Mouse (Mus musculus) granulocyte monocyte progenitor cell, adult 5-6 weeks (primary cell): Measurements from ENCODE around the gene Prdx1. TPM values are rescaled to one million over a fixed set of nuclear protein-coding genes. Genes with fewer than 3 reads are reported as not detected.
"Not testable (repeated sequence)": the region's sequence is repeated elsewhere in the genome, so short reads cannot be mapped to it uniquely, and the experiment has no call there.

Experiments used
- ATAC-seq: replicated peaks from 2 replicates; pipeline ENCODE4 v1.8.0; 2016; ENCODE audit warnings: mild to moderate bottlenecking, moderate TSS enrichment, inconsistent platforms; ENCODE audit not compliant: poor library complexity, severe bottlenecking
- total RNA-seq, 2 experiments: library from RNA; stranded (forward) in 1 of 2; stranded (reverse) in 1 of 2; fragments of 200-712, 200-1000 nt in 1 of 2; fragments of >200 nt in 1 of 2; fragmentation: Nextera tagmentation in 1 of 2; gene quantifications; 2 replicates each; pipeline ENCODE4 v1.2.3; 2014 to 2017

The Prdx1 gene
- 255 and 303 TPM in 2 replicates for total RNA-seq (2014; fragmentation: Nextera tagmentation)
- total RNA-seq (2017): 264 and 283 TPM in 2 replicates

DNA sequence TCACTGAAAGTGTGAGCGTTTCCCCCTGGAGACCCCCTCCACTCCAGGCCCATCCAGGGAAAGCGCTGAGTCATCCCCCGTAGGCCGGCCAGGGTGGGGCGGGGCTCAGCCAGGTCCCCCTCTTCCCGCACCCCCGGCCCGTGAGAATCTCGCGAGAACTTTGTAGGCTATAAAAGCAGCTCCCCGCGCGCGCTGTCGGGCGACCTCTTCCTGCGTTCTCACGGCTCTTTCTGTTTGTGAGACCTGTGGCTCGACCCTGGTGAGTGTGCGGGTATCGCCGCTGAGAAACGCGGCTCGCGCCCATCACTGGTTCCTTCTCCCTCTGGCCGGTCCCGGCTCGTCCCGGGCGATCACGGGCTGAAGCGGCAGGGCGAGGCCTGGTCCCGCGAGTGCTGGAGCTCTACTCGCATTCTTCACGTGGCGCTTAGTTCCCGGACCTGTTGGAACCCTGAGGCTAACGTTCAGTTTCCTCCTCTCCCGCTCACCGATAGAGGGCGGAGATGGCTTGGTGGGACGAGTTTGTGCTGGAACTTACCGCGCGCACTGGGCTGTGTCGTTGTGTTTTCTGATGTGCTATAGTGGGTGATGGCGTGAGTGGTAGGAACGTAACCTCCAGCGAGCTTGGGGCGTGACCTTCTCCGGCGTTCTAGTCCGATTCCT lies at the start of gene Prdx1:
TSS of gene Prdx1 (plus strand) at position 143 of the 660 bp plus-strand sequence.
- ATAC-seq: peak; percentile 92

DNA sequence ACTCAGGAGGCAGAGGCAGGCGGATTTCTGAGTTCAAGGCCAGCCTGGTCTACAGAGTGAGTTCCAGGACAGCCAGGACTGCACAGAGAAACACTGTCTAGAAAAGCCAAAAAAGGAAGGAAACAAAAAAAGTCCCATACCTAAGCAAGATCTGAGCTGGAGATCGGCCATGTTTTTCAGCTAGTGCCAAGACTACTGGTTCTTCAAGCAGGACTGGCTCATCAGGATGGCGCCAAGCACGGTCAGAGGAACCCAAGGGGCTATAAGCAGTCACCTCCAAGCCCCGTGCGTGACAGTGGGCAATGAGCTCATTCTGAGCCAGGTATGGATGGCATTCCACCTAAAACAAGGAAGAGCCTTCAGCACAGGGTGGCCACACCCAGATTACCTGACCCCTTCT lies 46.5 kb upstream of the Prdx1 start:
- ATAC-seq: no peak

DNA sequence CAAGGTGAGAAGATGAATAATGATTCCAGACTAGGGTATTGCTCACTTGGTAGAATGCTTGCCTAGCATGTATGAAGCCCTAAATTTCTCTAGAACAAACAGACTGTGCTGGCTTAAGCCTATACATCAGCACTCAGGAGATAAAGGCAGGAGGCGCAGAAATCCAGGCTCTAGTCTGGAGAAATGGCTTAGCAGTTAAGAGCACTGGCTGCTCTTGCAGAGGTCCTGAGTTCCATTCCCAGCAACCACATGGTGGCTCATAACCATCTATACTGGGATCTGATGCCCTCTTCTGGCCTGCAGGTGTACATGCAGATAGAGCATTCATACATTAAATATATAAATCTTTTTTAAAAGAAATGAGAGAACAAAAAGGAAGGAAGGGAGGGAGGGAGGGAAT lies 43.3 kb upstream of the Prdx1 start:
- ATAC-seq: no peak

DNA sequence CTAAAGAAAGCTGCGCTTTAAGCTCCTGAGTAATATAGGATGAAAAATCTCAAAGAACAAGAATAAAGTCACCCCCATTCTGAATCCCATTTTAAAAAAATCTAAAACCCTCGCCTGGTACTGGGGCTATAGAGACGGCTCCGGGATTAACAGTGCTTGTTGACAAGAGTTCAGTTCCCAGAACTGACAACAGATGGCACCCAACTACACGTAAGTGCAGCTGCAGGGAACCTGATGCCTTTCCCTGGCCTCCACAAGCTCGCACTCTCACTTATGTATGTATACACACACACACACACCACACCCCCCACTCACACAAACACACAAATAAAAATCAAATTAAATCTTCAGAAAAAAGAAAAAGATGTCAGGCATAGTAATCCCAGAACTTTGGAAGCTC lies 41.0 kb upstream of the Prdx1 start:
- peak; percentile 35; the same call in 1 of the 2 replicates for ATAC-seq

DNA sequence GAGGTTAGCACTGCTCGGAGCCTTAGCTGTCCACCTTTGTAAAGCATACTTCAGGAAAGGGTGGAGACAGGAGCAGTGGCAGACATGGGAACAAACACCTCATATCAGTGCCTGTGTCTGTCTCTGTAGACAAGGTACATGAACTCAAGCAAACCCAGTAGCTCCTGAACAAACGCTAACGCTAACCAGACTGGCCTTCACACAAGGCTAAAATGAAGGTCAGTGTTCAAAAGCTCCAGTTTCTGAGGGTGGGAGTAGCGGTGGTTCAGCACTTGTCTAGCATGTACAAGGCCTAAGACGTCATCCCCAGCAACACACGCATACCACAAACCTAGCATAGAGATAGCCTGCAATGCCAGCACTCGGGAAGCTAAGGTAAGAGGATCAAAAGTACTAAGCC lies 39.7 kb upstream of the Prdx1 start:
- ATAC-seq: no peak

DNA sequence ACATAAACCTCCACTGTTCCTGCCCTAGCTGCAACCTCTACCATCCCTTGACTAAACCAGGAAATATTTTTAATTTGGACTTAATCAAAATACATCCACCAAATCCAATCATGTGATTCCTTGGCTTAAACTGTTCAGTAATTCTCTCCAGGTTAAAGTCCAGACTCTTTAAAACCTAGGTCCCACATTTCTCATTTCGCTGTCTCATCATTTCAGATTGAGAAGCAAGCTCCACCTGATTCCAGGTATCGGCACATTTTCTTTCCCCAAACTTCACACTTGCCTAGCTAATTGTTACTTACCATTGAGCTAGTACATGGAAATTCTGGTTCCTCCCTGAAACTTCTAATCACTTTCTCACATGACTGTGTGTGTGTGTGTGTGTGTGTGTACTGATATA lies 35.9 kb upstream of the Prdx1 start:
- ATAC-seq: no peak

DNA sequence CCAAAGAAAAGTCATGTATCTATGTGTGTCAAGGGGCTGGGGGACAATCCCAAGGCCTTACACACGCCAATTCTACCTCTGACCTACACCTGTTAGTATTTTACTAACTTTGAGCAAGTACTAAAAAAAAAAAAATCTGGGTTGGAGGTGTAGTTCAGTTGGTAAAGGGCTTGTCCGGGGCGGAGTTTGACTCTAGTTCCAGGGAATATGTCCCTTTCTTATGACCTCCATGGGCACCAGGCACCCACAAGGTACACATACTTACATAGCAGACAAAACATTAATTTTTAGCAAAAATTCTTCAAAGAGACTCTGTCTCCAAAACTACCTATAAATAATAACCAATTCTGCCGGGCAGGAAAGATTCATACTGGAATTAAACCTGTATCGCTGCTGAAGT lies 35.0 kb upstream of the Prdx1 start:
- ATAC-seq: no peak

DNA sequence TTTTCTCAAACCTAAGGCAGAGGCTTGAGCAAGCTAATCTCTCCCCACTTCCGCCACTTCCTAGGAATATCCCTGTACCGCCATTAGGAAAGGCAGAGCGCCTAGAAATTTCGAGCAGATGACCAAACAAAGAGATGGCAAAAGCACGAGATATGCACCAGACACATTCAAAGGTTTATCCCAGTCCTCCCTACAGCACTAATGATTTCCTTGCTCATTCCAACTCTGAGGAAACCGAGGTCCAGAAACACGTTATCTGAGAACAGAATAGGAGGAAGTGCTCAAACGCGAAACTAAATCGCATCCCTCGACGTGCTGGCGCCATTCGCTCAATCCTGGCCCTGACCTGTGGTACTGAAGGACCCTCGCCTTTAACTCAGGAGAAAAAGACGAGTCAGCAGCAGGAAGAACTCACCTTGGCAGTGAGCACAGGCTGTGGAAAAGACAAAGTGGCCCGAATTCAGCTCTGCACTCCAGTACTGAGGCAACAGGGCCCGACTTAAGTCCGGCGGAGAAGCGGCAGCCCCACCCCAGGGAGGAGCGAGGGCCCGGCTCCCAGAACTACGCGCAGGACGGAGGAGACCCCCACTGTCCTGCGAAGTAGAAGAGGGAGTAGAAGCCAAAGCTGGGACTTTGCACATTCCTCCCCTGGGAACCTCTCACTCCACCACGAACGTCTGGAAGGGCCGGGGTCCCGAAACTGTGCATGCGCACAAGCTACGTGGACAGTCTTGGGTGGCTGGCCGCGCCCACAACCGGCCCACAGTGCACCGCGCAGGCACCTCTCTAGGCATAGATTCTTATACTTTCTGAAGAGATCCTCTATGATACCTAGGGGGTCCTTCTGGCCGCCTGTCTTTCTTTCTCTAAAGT lies 34.2 kb upstream of the Prdx1 start, which contains the start of gene Akr1a1:
TSS of gene Akr1a1 (minus strand) at position 757 of the 873 bp plus-strand sequence.
- peak; percentile 89 for ATAC-seq

DNA sequence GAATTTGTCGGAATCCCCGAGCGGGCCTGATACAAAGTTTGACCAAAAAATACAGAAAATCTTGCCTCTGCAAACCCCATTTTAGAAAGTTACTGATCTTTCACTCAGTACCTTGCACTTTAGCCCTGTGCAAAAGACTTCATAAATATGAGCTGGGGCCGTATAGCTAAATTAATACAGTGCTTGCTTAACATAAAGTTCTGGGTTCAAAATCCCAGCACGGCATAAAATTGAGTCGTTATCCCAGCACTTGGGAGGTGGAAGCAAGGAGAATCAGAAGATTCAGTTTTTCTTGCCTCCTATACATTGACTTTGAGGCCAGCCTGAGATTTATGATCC lies 33.6 kb upstream of the Prdx1 start:
- no peak; the same call in 1 of the 2 replicates for ATAC-seq

DNA sequence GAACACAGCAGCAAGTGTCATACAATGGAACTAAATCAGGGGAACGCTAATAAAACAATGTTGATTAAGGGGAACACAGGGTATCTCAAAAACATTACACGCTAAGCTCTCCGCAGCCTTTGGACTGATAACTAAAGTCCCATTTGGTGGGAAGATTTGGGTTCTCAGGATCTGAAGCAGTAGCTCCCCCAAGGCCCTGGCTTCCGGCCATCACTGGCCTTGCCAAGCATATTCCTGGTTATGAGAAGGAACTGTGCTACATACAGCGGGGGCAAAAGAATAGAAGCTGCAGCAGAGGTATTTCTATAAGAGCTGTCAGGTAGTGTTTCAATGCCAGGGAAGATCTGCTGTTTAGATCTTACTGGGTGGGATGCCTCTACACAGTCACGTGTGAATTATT lies 32.1 kb upstream of the Prdx1 start:
- ATAC-seq: no peak

DNA sequence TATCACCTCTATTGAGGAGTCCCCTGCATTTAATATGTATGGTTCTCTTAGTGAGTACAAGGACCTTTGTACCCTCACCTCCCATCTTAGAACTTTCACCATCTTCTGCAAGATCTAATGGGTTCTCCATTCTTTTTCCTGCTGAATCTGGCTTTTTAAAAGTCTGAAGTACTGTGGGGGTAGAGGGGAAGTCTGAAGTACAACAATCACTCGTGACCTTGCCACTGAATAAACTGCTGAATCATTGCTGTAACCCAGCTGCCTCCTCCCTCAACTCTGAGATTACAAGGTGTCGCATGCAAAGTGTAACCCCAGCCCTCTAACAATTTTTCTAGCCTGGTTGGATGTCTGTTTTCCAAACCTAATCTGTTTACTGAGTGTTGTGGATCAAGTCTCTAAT lies 30.2 kb upstream of the Prdx1 start:
- ATAC-seq: peak; percentile 44

DNA sequence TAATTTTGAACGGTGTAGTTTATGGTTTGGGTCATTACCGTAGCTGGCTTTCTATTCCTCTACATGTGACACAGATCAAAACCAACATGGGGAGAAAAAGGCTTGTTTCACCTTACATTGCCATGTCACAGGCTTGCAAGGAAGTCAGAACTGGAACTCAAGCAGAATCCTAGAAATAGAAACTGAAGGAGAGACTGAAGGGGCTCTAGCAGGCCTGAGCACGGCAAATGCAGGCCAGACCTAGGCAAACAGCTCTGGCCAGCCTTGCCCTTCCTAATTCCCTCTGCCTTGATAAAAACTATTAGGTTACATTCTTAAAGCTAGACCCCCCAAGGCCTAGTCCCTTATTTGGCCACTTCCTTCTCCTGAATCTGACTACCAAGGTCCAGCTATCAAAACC lies 29.7 kb upstream of the Prdx1 start:
- no peak for ATAC-seq

DNA sequence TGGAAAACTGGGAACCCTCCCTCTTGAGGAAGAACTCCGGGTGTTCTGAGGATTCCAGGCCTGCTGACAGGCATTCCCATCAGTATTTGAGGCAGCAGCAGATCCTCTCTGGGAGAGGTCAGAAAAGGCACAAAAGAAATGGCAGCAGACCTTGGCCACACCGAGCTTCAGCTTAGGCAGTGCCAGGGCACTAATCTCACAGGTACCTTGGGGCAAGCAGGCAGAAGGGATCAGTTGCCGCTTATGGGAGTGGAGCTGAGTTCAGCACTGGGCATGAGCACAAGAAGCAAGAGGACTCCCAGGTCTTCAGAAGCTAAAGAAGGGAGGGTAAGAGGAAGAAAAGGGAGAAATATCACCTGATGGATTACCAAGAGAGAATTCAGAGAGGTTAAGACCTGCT lies 27.4 kb upstream of the Prdx1 start:
- no peak for ATAC-seq

DNA sequence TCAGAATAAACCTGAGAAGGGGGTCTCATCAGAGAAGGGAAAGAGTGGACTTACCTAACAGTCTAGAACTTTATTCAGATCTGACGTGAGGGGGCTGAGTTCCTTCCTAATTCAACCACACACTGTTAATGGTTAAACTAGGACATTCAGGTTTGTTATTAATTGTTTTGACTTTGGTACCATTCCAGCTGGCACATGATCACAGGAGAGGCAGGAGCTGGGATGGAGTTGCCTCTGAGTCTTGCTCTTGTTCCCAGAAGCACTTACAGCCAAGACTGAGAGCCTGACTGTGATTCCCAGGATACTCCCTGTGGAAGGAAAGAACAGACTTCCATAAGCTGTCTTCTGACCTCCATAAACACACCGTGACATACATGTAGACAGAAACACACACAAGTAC lies 25.9 kb upstream of the Prdx1 start:
- no peak for ATAC-seq

DNA sequence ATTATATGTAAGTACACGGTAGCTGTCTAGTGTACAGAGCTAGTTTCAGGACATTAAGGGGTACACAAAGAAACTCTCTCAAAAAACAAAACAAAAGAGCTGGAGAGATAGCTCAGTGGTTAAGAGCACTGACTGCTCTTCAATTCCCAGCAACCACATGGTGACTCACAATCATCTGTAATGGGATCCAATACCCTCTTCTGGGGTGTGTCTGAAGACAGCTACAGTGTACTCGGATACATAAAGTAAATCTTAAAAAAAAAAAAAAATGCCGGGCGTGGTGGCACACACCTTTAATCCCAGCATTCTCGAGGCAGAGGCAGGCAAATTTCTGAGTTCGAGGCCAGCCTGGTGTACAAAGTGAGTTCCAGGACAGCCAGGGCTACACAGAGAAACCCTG lies 25.4 kb upstream of the Prdx1 start:
- ATAC-seq: not testable (repeated sequence)

DNA sequence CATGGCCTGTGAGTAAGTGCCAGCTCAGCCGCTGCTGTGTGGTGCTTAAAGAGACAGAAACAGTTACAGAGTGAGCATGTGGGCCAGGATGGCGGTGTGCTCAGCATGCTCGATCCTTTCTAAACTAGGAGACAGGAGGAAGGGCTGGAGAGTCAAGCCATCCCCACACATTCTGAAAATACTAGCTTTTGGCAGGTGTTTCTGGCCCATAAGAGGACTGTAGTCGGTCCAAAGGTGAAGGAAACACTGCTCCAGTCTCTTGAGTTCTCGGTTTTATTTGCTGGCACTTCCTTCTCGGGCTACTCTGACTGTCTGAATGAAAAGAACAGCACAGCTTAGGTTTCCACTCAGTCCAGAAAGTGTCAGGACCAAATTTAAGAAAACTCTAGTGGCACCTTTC lies 24.5 kb upstream of the Prdx1 start:
- no peak for ATAC-seq

DNA sequence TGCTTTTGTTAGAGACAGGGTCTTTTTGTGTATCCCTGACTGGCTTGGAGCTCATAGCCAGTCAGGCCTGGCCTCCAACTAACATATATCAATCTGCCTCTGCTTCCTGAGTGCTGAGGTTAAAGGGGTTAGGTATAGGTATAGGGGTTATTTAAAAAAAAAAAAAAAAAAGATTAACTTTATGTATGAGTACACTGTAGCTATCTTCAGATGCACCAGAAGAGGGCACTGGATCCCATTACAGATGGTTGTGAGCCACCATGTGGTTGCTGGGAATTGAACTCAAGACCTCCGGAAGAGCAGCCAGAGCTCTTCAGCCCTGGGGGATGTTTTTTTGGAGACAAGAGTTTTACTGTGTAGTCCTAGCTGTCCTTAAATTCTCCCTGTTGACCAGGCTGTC lies 23.3 kb upstream of the Prdx1 start:
- no peak for ATAC-seq

DNA sequence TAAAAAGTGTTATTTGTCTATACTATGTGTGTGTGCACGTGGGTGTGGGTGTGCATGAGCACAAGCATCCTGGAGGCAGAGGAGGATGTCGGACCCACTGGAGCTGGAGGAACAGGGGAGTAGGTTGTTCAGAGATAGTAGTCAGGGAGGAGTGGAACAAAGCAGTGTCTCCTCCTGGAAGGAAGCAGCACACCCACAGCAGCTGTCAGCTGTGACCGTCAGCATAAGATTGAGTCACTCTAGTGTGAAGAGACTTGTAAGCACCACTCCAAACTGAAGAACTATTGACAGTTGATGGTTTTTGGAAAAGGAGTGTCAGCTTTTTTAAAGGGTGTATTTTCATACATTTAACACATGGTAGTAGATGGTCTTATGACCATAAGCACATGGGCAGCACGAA lies 18.7 kb upstream of the Prdx1 start:
- no peak for ATAC-seq

DNA sequence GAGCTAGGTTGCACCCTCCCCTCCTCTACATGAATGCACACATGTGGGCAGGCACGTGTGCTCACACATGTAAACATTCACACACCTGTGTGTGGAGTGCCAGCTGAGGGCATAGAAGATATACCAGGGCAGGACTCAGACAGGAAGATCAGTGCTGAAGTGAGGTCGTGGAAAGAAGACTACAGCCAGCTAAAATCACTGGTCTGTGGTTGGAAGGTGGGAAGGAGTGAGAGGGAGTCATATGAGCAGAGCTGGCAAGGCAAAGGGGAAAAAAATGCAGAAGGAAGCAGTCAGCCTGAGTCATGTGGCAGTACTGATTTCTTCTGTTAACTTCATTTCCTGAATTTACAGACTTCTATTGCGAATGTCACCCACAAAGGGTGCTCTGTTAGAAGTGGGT lies 17.2 kb upstream of the Prdx1 start:
- peak; percentile 90 for ATAC-seq

DNA sequence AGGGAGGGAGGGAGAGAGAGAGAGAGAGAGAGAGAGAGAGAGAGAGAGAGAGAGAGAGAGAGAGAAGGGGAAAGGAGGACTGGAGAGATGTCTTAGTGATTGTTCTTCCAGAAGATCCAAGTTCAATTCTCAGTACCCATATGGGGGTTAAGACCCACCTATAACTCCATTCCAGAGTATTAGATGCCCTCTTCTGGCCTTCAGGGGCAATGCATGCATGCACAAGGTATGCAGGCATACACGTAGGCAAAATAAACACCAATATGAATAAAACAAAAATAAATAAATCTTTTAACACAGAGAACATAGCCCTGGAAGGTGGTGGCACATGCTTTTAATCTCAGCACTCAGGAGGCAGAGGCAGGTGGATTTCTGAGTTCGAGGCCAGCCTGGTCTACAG lies 16.1 kb upstream of the Prdx1 start:
- ATAC-seq: no peak

DNA sequence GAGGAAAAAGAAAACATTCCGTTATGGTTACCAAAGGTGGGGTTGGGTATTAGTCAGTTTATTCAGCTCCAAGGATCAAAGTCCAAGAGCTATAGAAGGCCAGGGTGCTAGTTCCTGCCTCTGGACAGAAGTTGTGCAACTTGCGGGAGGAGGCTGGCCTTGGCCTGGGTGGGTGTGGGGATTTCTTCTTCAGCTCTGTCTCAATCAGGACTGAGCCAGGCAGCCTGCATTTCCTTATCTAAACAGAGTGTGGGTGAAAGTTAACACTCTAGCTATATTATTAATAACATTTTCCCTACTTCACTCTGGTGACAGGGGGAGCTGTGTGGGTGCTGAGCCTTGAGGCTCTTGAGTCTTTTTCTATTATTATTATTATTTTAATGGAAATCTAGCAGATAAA lies 12.6 kb upstream of the Prdx1 start:
- peak; percentile 88 for ATAC-seq

DNA sequence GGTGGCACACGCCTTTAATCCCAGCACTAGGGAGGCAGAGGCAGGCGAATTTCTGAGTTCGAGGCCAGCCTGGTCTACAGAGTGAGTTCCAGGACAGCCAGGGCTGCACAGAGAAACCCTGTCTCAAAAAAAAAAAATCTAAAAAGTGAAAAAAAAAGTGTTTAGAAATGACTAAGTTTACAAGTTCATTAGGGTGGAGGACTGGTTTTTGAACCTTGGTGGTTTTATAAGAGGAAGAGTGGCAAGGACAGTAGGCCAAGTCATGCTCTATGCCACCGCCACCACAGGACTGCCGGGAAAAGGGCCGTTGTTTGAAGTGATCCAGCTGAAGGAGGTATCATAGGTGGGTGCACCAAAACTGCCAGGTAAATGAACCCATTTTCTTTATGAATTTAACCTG lies 10.6 kb upstream of the Prdx1 start:
- ATAC-seq: not testable (repeated sequence)
